Mouse (Mus musculus) cortical plate, adult 2 months (tissue): ENCODE measurements at regions not wholly inside any gene's neighbourhood (a gene's known extent, or its start where the extent isn't known, plus 50 kb on each side); places are given as distances from the start of the nearest gene placed in this dataset.

Experiments
- CTCF ChIP-seq: fragments of 200-500 bp; IDR thresholded peaks from 2 replicates; pipeline ENCODE4 v1.5.1; 2011; ENCODE audit warnings: mild to moderate bottlenecking, control low read depth, low read length; ENCODE audit not compliant: insufficient read depth; ENCODE audit errors: extremely low read depth
- POLR2A ChIP-seq: fragments of 200-500 bp; IDR thresholded peaks from 2 replicates; pipeline ENCODE4 v1.6.1; 2011; ENCODE audit warnings: mild to moderate bottlenecking, low read length, control low read depth; ENCODE audit not compliant: insufficient read depth; ENCODE audit errors: extremely low read depth

GRCm38 (mm10) chr3:21997387-21997786 is 79.1 kb upstream of the Tbl1xr1 start:
- TF ChIP-seq POLR2A = no peak
- no peak for TF ChIP-seq CTCF
